Mouse (Mus musculus) MEL (cell line): ENCODE measurements around the gene Opalin.

ENCODE experiments used
- CTCF ChIP-seq, 3 experiments: IDR thresholded peaks in 2 of 3; conservative IDR thresholded peaks in 1 of 3; 2 replicates each; pipeline ENCODE4 v1.5.1; 2011 to 2012; ENCODE audit warnings: low read length in 3 of 3, low read depth in 2 of 3, mild to moderate bottlenecking in 2 of 3, improper control_type of control experiment in 1 of 3, inconsistent platforms in 1 of 3, mixed read lengths in 1 of 3, moderate library complexity in 1 of 3; ENCODE audit not compliant: control insufficient read depth in 1 of 3, insufficient read depth in 1 of 3, poor library complexity in 1 of 3, severe bottlenecking in 1 of 3
- ELF1 ChIP-seq: IDR thresholded peaks from 2 replicates; pipeline ENCODE4 v1.6.1; 2014; ENCODE audit warnings: low read depth, mild to moderate bottlenecking, inconsistent platforms, low read length, improper control_type of control experiment, moderate library complexity
- EP300 ChIP-seq, 2 experiments: IDR thresholded peaks; 2 replicates each; pipeline ENCODE4 v1.6.1; 2011; ENCODE audit warnings: improper control_type of control experiment in 2 of 2, low read length in 2 of 2, low read depth in 1 of 2, mild to moderate bottlenecking in 1 of 2
- NELFE ChIP-seq: IDR thresholded peaks from 2 replicates; pipeline ENCODE4 v1.6.1; 2011; ENCODE audit warnings: low read depth, low read length, improper control_type of control experiment
- POLR2A ChIP-seq, 2 experiments: IDR thresholded peaks; 2 replicates each; pipeline ENCODE4 v1.6.1; 2011 to 2012; ENCODE audit warnings: low read length in 2 of 2, mild to moderate bottlenecking in 2 of 2, control low read depth in 1 of 2, improper control_type of control experiment in 1 of 2, low read depth in 1 of 2, moderate library complexity in 1 of 2; ENCODE audit not compliant: control insufficient read depth in 1 of 2, insufficient read depth in 1 of 2, poor library complexity in 1 of 2
- POLR2AphosphoS2 ChIP-seq: IDR thresholded peaks from 2 replicates; pipeline ENCODE4 v1.6.1; 2011; ENCODE audit warnings: low read length, improper control_type of control experiment
- RCOR1 ChIP-seq: IDR thresholded peaks from 2 replicates; pipeline ENCODE4 v1.6.1; 2012; ENCODE audit warnings: low read depth, mild to moderate bottlenecking, inconsistent platforms, low read length, improper control_type of control experiment
- SIN3A ChIP-seq: IDR thresholded peaks from 2 replicates; pipeline ENCODE4 v1.6.1; 2012; ENCODE audit warnings: low read length, improper control_type of control experiment, inconsistent platforms
- SMC3 ChIP-seq: IDR thresholded peaks from 2 replicates; pipeline ENCODE4 v1.6.1; 2011; ENCODE audit warnings: low read depth, low read length, improper control_type of control experiment
- TAL1 ChIP-seq: IDR thresholded peaks from 2 replicates; pipeline ENCODE4 v1.6.1; 2012; ENCODE audit warnings: mild to moderate bottlenecking, inconsistent platforms, low read length, moderate library complexity, mixed read lengths
- USF2 ChIP-seq, 2 experiments: IDR thresholded peaks; 2 replicates each; pipeline ENCODE4 v1.6.1; 2011 to 2012; ENCODE audit warnings: improper control_type of control experiment in 2 of 2, low read length in 2 of 2, borderline replicate concordance in 1 of 2, inconsistent platforms in 1 of 2, low read depth in 1 of 2, mild to moderate bottlenecking in 1 of 2; ENCODE audit not compliant: insufficient read depth in 1 of 2
- ZC3H11A ChIP-seq: IDR thresholded peaks from 2 replicates; pipeline ENCODE4 v1.6.1; 2012; ENCODE audit warnings: low read depth, mild to moderate bottlenecking, inconsistent platforms, low read length, improper control_type of control experiment
- ZMIZ1 ChIP-seq: IDR thresholded peaks from 2 replicates; pipeline ENCODE4 v1.6.1; 2012; ENCODE audit warnings: low read depth, mild to moderate bottlenecking, inconsistent platforms, low read length, improper control_type of control experiment, moderate library complexity

- TF ChIP-seq SMC3 = no peak
- TF ChIP-seq NELFE = no peak
- TF ChIP-seq ZMIZ1 = no peak
- no peak for TF ChIP-seq CTCF (IDR thresholded peaks at IDR 0.05 in 2 of 3, conservative IDR thresholded peaks at IDR 0.05 in 1 of 3; ENCODE audit: control insufficient read depth in 1 of 3, insufficient read depth in 1 of 3, low read depth in 2 of 3, low read length in 3 of 3, poor library complexity in 1 of 3, severe bottlenecking in 1 of 3)
- TF ChIP-seq POLR2AphosphoS2 = no peak
- no peak for TF ChIP-seq TAL1
- TF ChIP-seq POLR2A (IDR thresholded peaks at IDR 0.05; ENCODE audit: control insufficient read depth in 1 of 2, insufficient read depth in 1 of 2, low read depth in 1 of 2, low read length in 2 of 2, poor library complexity in 1 of 2) = no peak
- TF ChIP-seq USF2 (IDR thresholded peaks at IDR 0.05; ENCODE audit: borderline replicate concordance in 1 of 2, insufficient read depth in 1 of 2, low read depth in 1 of 2, low read length in 2 of 2) = no peak
- no peak for TF ChIP-seq ZC3H11A
- no peak for TF ChIP-seq EP300 (IDR thresholded peaks at IDR 0.05; ENCODE audit: low read depth in 1 of 2, low read length in 2 of 2)
- TF ChIP-seq SIN3A = no peak
- no peak for TF ChIP-seq RCOR1
- TF ChIP-seq ELF1 = no peak
Observed at GRCm38 (mm10) chr19:41029219-41029618, 47.7 kb downstream of the Opalin start, which contains the start of gene Dntt.
